Comparison of ENCODE assay signal across 8 mouse cellular contexts in the genomic region with DNA sequence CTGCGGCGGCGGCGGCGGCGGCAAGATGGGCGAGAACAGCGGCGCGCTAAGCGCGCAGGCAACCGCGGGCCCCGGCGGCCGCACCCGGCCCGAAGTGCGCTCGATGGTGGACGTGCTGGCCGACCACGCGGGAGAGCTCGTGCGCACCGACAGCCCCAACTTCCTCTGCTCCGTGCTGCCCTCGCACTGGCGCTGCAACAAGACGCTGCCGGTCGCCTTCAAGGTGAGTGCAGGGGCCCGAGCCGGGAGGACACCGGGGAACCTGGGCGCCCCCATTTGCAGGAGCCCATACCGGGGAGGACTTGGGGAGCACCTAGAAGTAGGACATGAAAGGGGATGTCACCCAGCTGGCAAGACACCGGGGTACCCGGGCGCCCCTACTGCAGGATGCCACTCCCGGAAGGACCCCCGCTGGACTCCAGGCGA. TPM values are rescaled to one million over a fixed set of nuclear protein-coding genes. Genes with fewer than 3 reads are reported as not detected.
DNase-seq lines count a peak whose midpoint lies in the region; ATAC-seq and TF ChIP-seq lines count a peak whose summit lies in the region.

No protein-coding gene starts in this region.

- H3K4me1 ChIP-seq in kidney, adult 2 months (ENCODE audit: control insufficient read depth, insufficient read depth, low read length), result no peaks in the 10 kb centered on the region
- peaks cover 45% of the 10 kb centered on the region for H3K4me1 ChIP-seq in forebrain, embryonic 10.5 days
- peaks cover 8% of the 10 kb centered on the region for H3K4me1 ChIP-seq in lung, embryonic 16.5 days (replicated peaks; ENCODE audit: control insufficient read depth, insufficient read depth, low read length)

- ATAC-seq in lung, embryonic 16.5 days (ENCODE audit: low read depth), result no peak
- ATAC-seq in neutrophil, adult 5-6 weeks (ENCODE audit: extremely low read depth, insufficient number of reproducible peaks, low FRiP score, poor library complexity, severe bottlenecking), result peak; percentile 29; the same call in 1 of the 2 replicates

- H3K9ac ChIP-seq in lung, embryonic 16.5 days (ENCODE audit: low read length), result no peak overlapping the region; the same call in 1 of the 2 replicates

- H3K27ac ChIP-seq in kidney, adult 2 months (ENCODE audit: insufficient read depth, low read depth, low read length), result no peak overlapping the region
- H3K27ac ChIP-seq in forebrain, embryonic 10.5 days, result no peak overlapping the region
- no peak overlapping the region for H3K27ac ChIP-seq in lung, embryonic 16.5 days (ENCODE audit: low read length)

- no peaks in the 10 kb centered on the region for H3K9me3 ChIP-seq in forebrain, embryonic 10.5 days
- H3K9me3 ChIP-seq in lung, embryonic 16.5 days (ENCODE audit: control insufficient read depth, low read length), result no peaks in the 10 kb centered on the region

- no peak for TF ChIP-seq POLR2A in kidney, adult 2 months (IDR thresholded peaks at IDR 0.05; ENCODE audit: low read depth, low read length)

- intact Hi-C loops in gastrocnemius, postnatal 14 days (cut with DNase I; ENCODE audit: low total_unique reads), result no loop called here

- no peak for TF ChIP-seq CTCF in kidney, adult 2 months (conservative IDR thresholded peaks at IDR 0.05; ENCODE audit: insufficient read depth, insufficient read length, low read depth, low read length)

- peaks cover 9% of the 10 kb centered on the region for H3K27me3 ChIP-seq in kidney, adult 2 months (replicated peaks; ENCODE audit: control insufficient read depth, insufficient read depth, low read length)
- peaks cover 100% of the 10 kb centered on the region for H3K27me3 ChIP-seq in forebrain, embryonic 10.5 days (ENCODE audit: poor library complexity, severe bottlenecking)
- H3K27me3 ChIP-seq in lung, embryonic 16.5 days (ENCODE audit: control insufficient read depth, insufficient read depth, low read depth, low read length), result peaks cover 100% of the 10 kb centered on the region

- H3K36me3 ChIP-seq in kidney, adult 2 months (ENCODE audit: control insufficient read depth, insufficient read depth, low read length), result no peaks in the 10 kb centered on the region
- no peaks in the 10 kb centered on the region for H3K36me3 ChIP-seq in forebrain, embryonic 10.5 days (replicated peaks)
- H3K36me3 ChIP-seq in lung, embryonic 16.5 days (ENCODE audit: control insufficient read depth, insufficient read depth, low read length), result no peaks in the 10 kb centered on the region

- peak overlapping the region; percentile 20; the same call in 1 of the 2 replicates for H3K4me3 ChIP-seq in kidney, adult 2 months (ENCODE audit: insufficient read depth, low read depth, low read length)
- peak overlapping the region; percentile 47 for H3K4me3 ChIP-seq in forebrain, embryonic 10.5 days
- peak overlapping the region; percentile 45 for H3K4me3 ChIP-seq in lung, embryonic 16.5 days (ENCODE audit: low read length)

- WGBS in kidney, adult 2 months, result 1% methylated on average over 43 of the region's 45 CpGs
- under 1% methylated on average over 45 of the region's 45 CpGs for WGBS in forebrain, embryonic 10.5 days
- WGBS in lung, embryonic 16.5 days, result under 1% methylated on average over 45 of the region's 45 CpGs

- DNase-seq in kidney, adult 2 months, result peak; percentile 29
- no peak for DNase-seq in kidney, adult 9 months
- no peak for DNase-seq in forebrain, embryonic 10.5 days (ENCODE audit: extremely low spot score, low spot score)
- peak; percentile 76 for DNase-seq in induced T-regulatory cell, adult 2 months (ENCODE audit: low read depth)
- no peak for DNase-seq in layer of hippocampus, postnatal 25 days (ENCODE audit: extremely low spot score in 1 of 2, low spot score in 1 of 2)
- DNase-seq in gastrocnemius, postnatal 14 days, result no peak

- H3K4me2 ChIP-seq in lung, embryonic 16.5 days (ENCODE audit: low read depth, low read length), result peak overlapping the region; percentile 74

RNA-seq across cellular contexts. Expression of gene Runx3, which starts 32.4 kb away (rescaled TPM):
- 0.65 and 1.4 TPM in 2 replicates for polyA plus RNA-seq in kidney, adult 2 months (2012; rRNA removed)
- 0.04 TPM in 1 of 2 replicates, not detected in the other for polyA plus RNA-seq in forebrain, embryonic 10.5 days (2016; fragmentation: Nextera tagmentation; extraction: Ambion mirVana)
- polyA plus RNA-seq in lung, embryonic 16.5 days (2015; fragmentation: Nextera tagmentation; extraction: Ambion mirVana), result 0.16 and 0.19 TPM in 2 replicates
- total RNA-seq in neutrophil, adult 5-6 weeks (2017), result 24.0 and 27.3 TPM in 2 replicates
- not detected for total RNA-seq in layer of hippocampus, postnatal 25 days (2021)
- total RNA-seq in gastrocnemius, postnatal 14 days (2021), result under 1 TPM; 0.22 to 0.41 TPM

Comparison
In these comparisons a context has a peak if more than half of its experiments do, and no peak if none do; other contexts are left out.
1. DNase-seq: peak in kidney, adult 2 months (single experiment) and induced T-regulatory cell, adult 2 months (single experiment); none in kidney, adult 9 months (single experiment), forebrain, embryonic 10.5 days (single experiment), layer of hippocampus, postnatal 25 days (0 of 2) and gastrocnemius, postnatal 14 days (single experiment).
2. RNA of gene Runx3, which starts 32.4 kb away (total RNA-seq): 24.0 to 27.3 TPM in neutrophil, adult 5-6 weeks; 0.22 to 0.41 TPM in gastrocnemius, postnatal 14 days and not detected in layer of hippocampus, postnatal 25 days; every median in the first group is over 10 times any median in the second.
3. Peak in every context shown above with its lines, with median percentiles within 50 percentile points of each other: H3K4me3 ChIP-seq.